Comparison of ENCODE assay signal across 8 mouse cellular contexts in the genomic region with DNA sequence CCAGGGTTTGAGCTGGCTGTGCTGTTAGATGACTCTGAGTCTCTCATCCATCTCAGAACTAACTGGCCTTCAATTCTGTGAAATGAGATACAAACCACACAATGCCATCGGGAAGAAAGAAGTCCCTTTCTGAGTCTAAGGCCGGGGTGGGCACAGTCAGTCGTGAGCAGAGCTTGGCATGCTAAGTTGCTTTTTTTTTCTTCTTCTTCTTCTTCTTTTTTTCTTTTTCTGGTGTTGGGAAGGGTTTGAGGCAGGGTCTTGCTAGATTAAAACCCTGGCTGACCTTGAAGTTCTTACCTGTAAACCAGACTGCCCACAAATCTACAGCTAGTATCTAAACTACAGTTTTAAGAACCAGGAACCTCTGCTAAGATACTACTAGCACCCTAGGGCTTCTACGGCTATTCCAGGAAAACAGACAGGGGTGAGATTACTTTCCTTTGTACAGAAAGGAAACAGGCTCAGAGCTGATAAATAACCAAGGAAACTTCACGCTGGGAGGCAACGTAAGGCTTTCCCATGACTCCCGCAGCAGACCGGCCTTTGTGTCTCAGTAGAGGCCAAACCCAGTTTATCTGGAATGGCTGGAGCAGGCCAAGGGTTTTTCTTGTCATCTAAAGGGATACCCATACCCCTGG. TPM values are rescaled to one million over a fixed set of nuclear protein-coding genes. Genes with fewer than 3 reads are reported as not detected.
A peak's percentile ranks its signal among the peaks of the same experiment; 100 is the strongest.
DNase-seq lines count a peak whose midpoint lies in the region; ATAC-seq lines count a peak whose summit lies in the region.

No protein-coding gene starts in this region.

- no peak for ATAC-seq in kidney, embryonic 14.5 days (ENCODE audit: low FRiP score, low TSS enrichment)
- no peak for ATAC-seq in hindbrain, embryonic 16.5 days
- ATAC-seq in midbrain, embryonic 15.5 days (replicated peaks), result no peak

- H3K36me3 ChIP-seq in kidney, embryonic 14.5 days (ENCODE audit: control insufficient read depth, insufficient read depth, low read length), result peaks cover 20% of the 10 kb centered on the region
- H3K36me3 ChIP-seq in hindbrain, embryonic 16.5 days (ENCODE audit: control insufficient read depth, insufficient read depth, low read length), result no peaks in the 10 kb centered on the region; the same call in 1 of the 2 replicates
- no peaks in the 10 kb centered on the region for H3K36me3 ChIP-seq in midbrain, embryonic 15.5 days (replicated peaks)

- peak overlapping the region; percentile 73 for H3K4me2 ChIP-seq in kidney, embryonic 14.5 days (replicated peaks; ENCODE audit: low read depth, low read length)
- peak overlapping the region; percentile 64 for H3K4me2 ChIP-seq in hindbrain, embryonic 16.5 days (ENCODE audit: low read length)
- peak overlapping the region; percentile 57 for H3K4me2 ChIP-seq in midbrain, embryonic 15.5 days

- H3K4me3 ChIP-seq in kidney, embryonic 14.5 days (ENCODE audit: low read length), result peak overlapping the region; percentile 38
- peak overlapping the region; percentile 38 for H3K4me3 ChIP-seq in hindbrain, embryonic 16.5 days (ENCODE audit: low read length)
- peak overlapping the region; percentile 32 for H3K4me3 ChIP-seq in midbrain, embryonic 15.5 days

- no peak for DNase-seq in kidney, postnatal 25 days
- DNase-seq in c-Kit-positive CD71-positive TER-119-negative erythroid progenitor cells, embryonic 14.5 days (ENCODE audit: low read depth), result peak; percentile 40
- no peak for DNase-seq in frontal cortex, postnatal 25 days (ENCODE audit: low spot score in 2 of 2)
- no peak for DNase-seq in yolk sac, embryonic 10.5 days (ENCODE audit: low spot score)
- DNase-seq in urinary bladder, postnatal 4 days (ENCODE audit: low spot score in 2 of 2), result no peak

- peak overlapping the region; percentile 65 for H3K27ac ChIP-seq in kidney, embryonic 14.5 days (ENCODE audit: low read depth, low read length)
- H3K27ac ChIP-seq in hindbrain, embryonic 16.5 days (ENCODE audit: low read depth, low read length), result peak overlapping the region; percentile 64
- H3K27ac ChIP-seq in midbrain, embryonic 15.5 days, result no peak overlapping the region

- peaks cover 22% of the 10 kb centered on the region for H3K4me1 ChIP-seq in kidney, embryonic 14.5 days (ENCODE audit: control insufficient read depth, insufficient read depth, low read length)
- peaks cover 12% of the 10 kb centered on the region for H3K4me1 ChIP-seq in hindbrain, embryonic 16.5 days (ENCODE audit: control insufficient read depth, insufficient read depth, low read depth, low read length)
- H3K4me1 ChIP-seq in midbrain, embryonic 15.5 days, result peaks cover 21% of the 10 kb centered on the region

- WGBS in kidney, embryonic 14.5 days, result 33% methylated on average over 8 of the region's 8 CpGs
- 28% methylated on average over 8 of the region's 8 CpGs for WGBS in hindbrain, embryonic 16.5 days
- WGBS in midbrain, embryonic 15.5 days, result 34% methylated on average over 8 of the region's 8 CpGs

- H3K27me3 ChIP-seq in kidney, embryonic 14.5 days (ENCODE audit: control insufficient read depth, insufficient read depth, low read length), result no peaks in the 10 kb centered on the region
- H3K27me3 ChIP-seq in hindbrain, embryonic 16.5 days (replicated peaks; ENCODE audit: control insufficient read depth, insufficient read depth, low read length), result no peaks in the 10 kb centered on the region
- 0 out of 2 replicates have a peak, but pooled peaks cover 8% of the 10 kb centered on the region for H3K27me3 ChIP-seq in midbrain, embryonic 15.5 days (replicated peaks)

- H3K9ac ChIP-seq in kidney, embryonic 14.5 days (ENCODE audit: low read depth, low read length), result peak overlapping the region; percentile 61
- H3K9ac ChIP-seq in hindbrain, embryonic 16.5 days (ENCODE audit: low read depth, low read length), result peak overlapping the region; percentile 62
- peak overlapping the region; percentile 12; the same call in 1 of the 2 replicates for H3K9ac ChIP-seq in midbrain, embryonic 15.5 days

- no peaks in the 10 kb centered on the region for H3K9me3 ChIP-seq in kidney, embryonic 14.5 days (ENCODE audit: control insufficient read depth, low read length)
- no peaks in the 10 kb centered on the region for H3K9me3 ChIP-seq in hindbrain, embryonic 16.5 days (ENCODE audit: control insufficient read depth, low read length)
- no peaks in the 10 kb centered on the region for H3K9me3 ChIP-seq in midbrain, embryonic 15.5 days

RNA-seq across cellular contexts. Expression of a gene that starts 8.2 kb away (rescaled TPM):
- 155 and 166 TPM in 2 replicates for polyA plus RNA-seq in kidney, embryonic 14.5 days (2014; fragmentation: Nextera tagmentation; extraction: Ambion mirVana)
- 76.0 and 76.2 TPM in 2 replicates for polyA plus RNA-seq in hindbrain, embryonic 16.5 days (2015; fragmentation: Nextera tagmentation; extraction: Ambion mirVana)
- 53.2 and 58.5 TPM in 2 replicates for polyA plus RNA-seq in midbrain, embryonic 15.5 days (2015; fragmentation: Nextera tagmentation; extraction: Ambion mirVana)

RNA-seq across cellular contexts. Expression of a gene that starts 23.5 kb away (rescaled TPM):
- polyA plus RNA-seq in kidney, embryonic 14.5 days (2014; fragmentation: Nextera tagmentation; extraction: Ambion mirVana), result 1,830 and 1,881 TPM in 2 replicates
- polyA plus RNA-seq in hindbrain, embryonic 16.5 days (2015; fragmentation: Nextera tagmentation; extraction: Ambion mirVana), result 1,585 and 1,603 TPM in 2 replicates
- 2,073 and 2,119 TPM in 2 replicates for polyA plus RNA-seq in midbrain, embryonic 15.5 days (2015; fragmentation: Nextera tagmentation; extraction: Ambion mirVana)

RNA-seq across cellular contexts. Expression of a gene that starts 25.8 kb away (rescaled TPM):
- 24.4 and 37.2 TPM in 2 replicates for polyA plus RNA-seq in kidney, embryonic 14.5 days (2014; fragmentation: Nextera tagmentation; extraction: Ambion mirVana)
- polyA plus RNA-seq in hindbrain, embryonic 16.5 days (2015; fragmentation: Nextera tagmentation; extraction: Ambion mirVana), result 30.1 and 37.6 TPM in 2 replicates
- polyA plus RNA-seq in midbrain, embryonic 15.5 days (2015; fragmentation: Nextera tagmentation; extraction: Ambion mirVana), result 39.7 and 40.7 TPM in 2 replicates

RNA-seq across cellular contexts. Expression of a gene that starts 29.8 kb away (rescaled TPM):
- polyA plus RNA-seq in kidney, embryonic 14.5 days (2014; fragmentation: Nextera tagmentation; extraction: Ambion mirVana), result 1.1 and 2.1 TPM in 2 replicates
- 1.8 and 2.1 TPM in 2 replicates for polyA plus RNA-seq in hindbrain, embryonic 16.5 days (2015; fragmentation: Nextera tagmentation; extraction: Ambion mirVana)
- 0.79 and 0.94 TPM in 2 replicates for polyA plus RNA-seq in midbrain, embryonic 15.5 days (2015; fragmentation: Nextera tagmentation; extraction: Ambion mirVana)

Comparison
In these comparisons a context has a peak if more than half of its experiments do, and no peak if none do; other contexts are left out.
1. H3K9ac ChIP-seq: peak in every context shown above with its lines; median percentile 62 in hindbrain, embryonic 16.5 days; 61 in kidney, embryonic 14.5 days; 12 in midbrain, embryonic 15.5 days.